Mouse (Mus musculus) cortical plate, adult 2 months (tissue): ENCODE results near the gene Elp6. TPM values are rescaled to one million over a fixed set of nuclear protein-coding genes. Genes with fewer than 3 reads are reported as not detected.
A peak's percentile ranks its signal among the peaks of the same experiment; 100 is the strongest.

Experiments used
- H3K27ac ChIP-seq: fragments of 200-500 bp; 2 replicates; pipeline ENCODE4 v1.5.1; 2012; ENCODE audit warnings: low read length, control low read depth, inconsistent platforms; ENCODE audit not compliant: insufficient read depth
- H3K4me1 ChIP-seq: fragments of 200-500 bp; 2 replicates; pipeline ENCODE4 v1.6.1; 2011; ENCODE audit warnings: low read length; ENCODE audit not compliant: control insufficient read depth, insufficient read depth
- H3K4me3 ChIP-seq: fragments of 200-500 bp; 2 replicates; pipeline ENCODE4 v1.5.1; 2011; ENCODE audit warnings: mild to moderate bottlenecking, low read length, control low read depth; ENCODE audit not compliant: insufficient read depth
- CTCF ChIP-seq: fragments of 200-500 bp; IDR thresholded peaks from 2 replicates; pipeline ENCODE4 v1.5.1; 2011; ENCODE audit warnings: mild to moderate bottlenecking, control low read depth, low read length; ENCODE audit not compliant: insufficient read depth; ENCODE audit errors: extremely low read depth
- POLR2A ChIP-seq: fragments of 200-500 bp; IDR thresholded peaks from 2 replicates; pipeline ENCODE4 v1.6.1; 2011; ENCODE audit warnings: mild to moderate bottlenecking, low read length, control low read depth; ENCODE audit not compliant: insufficient read depth; ENCODE audit errors: extremely low read depth
- polyA plus RNA-seq: library from polyadenylated mRNA; depleted of rRNA; stranded (reverse); fragments of >200 nt; gene quantifications from 2 replicates; pipeline ENCODE4 v1.2.3, GENCODE M21; 2012; rRNA removed

The Elp6 gene
- 18.4 and 20.0 TPM in 2 replicates for polyA plus RNA-seq

DNA sequence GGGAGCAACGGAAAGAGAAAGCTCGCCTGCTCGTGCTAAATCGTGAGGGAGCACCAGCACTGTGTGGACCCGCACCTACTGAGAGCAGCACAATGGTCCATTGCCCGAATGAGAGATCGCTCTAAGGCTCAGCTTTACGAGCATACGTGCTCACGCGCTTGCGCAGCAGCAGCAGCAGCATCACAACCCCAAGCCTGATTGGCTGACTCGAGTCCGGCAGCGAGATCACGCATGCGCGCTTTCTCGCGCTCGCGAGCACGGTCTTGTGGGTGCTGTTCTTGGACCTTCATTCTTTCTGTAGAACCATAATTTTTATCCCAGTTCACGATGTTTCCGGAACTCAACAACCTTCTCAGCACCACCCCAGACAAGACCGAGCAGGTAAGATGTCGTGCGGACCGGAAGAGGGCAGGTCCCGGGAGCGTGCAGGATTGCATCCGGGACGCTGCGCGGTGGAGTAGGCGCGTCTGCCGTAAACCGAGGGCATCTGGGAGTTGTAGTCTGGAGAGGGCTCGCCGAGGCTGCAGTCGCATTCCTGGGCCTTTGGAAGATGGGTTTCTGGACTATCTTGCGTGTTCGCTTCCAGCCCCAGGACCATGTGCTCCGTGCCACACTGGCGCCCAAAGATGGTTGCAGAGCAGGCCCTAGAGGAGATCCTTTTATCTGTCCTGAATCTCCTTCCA lies at the start of gene Elp6:
Elp6 (plus strand) TSS at position 205 of the 683 bp plus-strand sequence.
- TF ChIP-seq POLR2A (peak; percentile 100), CTCF (no peak)
- Histone ChIP-seq H3K4me1 (no peaks in the 10 kb centered on the region), H3K4me3 (peak within 1 kb of the TSS; percentile 41), H3K27ac (peak within 1 kb of the TSS; percentile 32)

DNA sequence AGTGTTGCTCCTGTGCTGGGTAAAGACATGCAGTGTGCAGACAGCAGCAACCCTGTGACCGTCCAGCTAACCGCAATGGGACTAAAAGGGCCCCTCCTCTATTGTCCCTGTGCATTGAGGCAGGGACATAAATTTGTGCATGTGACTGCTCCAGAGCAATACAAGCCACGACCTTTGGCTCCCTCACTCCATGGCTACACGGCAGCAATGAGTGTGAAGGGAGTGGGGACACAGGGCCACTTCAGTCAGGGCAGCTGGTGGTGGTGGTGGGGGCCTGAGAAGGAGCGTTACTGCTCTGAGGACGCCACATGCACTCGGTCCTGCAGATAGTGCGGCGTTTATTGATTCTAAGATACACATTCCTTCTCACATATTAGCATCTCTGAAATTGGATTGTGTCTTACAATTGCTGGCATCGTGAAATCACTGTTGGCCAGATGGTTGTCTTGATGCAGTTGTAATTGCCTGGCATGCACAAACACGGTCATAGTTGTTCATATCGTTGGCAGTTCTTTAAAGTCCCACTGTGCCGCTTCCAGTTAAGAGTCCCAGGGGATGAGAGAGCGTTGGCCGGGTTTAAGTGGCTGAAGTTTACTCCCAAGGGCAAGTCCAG lies 49.5 kb upstream of the Elp6 start:
- Histone ChIP-seq H3K27ac (no peak overlapping the region), H3K4me1 (peaks cover 6% of the 10 kb centered on the region), H3K4me3 (no peak overlapping the region)
- TF ChIP-seq CTCF (no peak), POLR2A (peak; percentile 10; the same call in 1 of the 2 replicates)

DNA sequence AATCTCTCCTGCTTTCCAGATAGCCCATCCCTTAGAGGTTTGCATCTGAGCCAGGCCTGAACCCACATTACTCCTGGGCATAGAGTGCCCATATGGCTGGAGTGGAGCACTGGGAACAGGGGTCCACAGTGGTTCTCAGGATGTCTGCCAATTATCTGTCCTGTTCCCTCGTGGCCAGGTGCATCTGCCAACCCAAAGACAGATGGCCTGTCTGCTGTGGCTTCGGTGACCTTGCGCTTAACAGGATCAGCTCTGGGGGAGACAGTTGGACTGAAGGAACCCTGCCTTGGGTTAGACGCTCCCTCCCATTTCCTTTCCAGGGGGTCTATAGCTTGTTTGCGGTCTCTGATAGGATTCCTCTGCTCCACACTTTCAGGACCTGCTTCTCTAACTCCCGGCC lies 46.3 kb upstream of the Elp6 start:
- Histone ChIP-seq H3K27ac (no peak overlapping the region), H3K4me3 (no peak overlapping the region), H3K4me1 (peaks cover 6% of the 10 kb centered on the region)
- TF ChIP-seq CTCF (no peak), POLR2A (no peak)

DNA sequence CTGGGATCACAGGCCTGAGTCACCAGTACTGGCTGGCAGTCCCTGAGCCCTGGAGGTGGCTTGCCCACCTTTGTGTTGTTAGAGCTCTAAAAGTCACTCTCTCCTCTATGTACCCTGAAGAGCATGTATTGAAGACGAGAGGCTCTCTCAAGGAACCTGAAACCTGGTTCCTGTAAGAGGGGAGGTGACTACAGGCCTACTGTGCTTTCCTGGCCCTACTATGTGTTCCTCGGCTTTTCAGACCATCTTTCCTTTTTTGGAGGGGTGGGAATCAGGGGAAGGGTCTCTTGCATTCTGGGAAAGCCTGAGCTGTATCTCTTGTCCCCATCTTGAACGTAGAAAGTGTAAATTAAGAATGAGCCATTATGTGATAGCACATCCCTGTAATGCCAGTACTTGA lies 45.9 kb upstream of the Elp6 start:
- Histone ChIP-seq H3K4me3 (no peak overlapping the region), H3K4me1 (peaks cover 6% of the 10 kb centered on the region), H3K27ac (no peak overlapping the region)
- TF ChIP-seq CTCF (no peak), POLR2A (no peak)

DNA sequence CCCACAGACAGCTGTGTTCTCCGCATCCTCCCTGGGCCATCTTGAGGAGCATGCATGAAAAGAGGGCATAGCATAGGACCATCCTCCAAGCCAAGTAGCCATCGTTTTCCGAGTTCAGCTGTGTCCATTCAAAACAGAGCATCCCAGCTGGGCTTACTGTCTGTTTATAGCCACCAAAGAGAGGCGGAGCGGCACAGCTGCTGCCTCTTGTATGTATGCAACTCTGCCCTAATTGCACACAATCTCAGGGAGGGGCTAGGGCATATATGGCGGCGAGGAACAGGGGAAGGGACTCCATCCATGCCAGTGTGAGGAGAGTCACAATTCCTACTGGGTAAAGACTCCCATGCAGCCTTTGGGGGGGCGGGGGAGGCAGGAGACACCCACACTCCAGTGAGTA lies 41.8 kb upstream of the Elp6 start:
- Histone ChIP-seq H3K4me1 (peaks cover 3% of the 10 kb centered on the region; the same call in 1 of the 2 replicates), H3K4me3 (no peak overlapping the region), H3K27ac (no peak overlapping the region)
- TF ChIP-seq CTCF (no peak), POLR2A (no peak)

DNA sequence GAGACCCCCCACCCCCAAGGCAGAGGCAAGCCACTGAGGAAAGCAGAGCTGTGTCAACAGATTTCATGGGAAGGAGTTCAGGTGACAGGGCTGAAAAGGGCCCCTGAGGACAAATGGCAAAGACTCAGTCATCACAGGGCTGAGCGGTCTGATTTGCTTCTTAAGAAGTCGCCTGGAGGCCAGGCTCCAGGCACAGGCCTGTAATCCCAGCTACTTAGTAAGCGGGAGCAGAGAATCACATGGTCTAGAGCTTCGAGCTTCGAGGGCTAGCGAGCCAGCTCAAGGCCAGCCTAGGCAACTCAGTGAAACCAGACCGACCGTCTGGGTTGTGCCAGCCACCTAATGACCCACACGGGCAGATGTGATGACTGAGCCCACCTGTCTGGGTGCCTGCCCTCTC lies 40.0 kb upstream of the Elp6 start:
- peaks cover 3% of the 10 kb centered on the region; the same call in 1 of the 2 replicates for H3K4me1 ChIP-seq
- TF ChIP-seq CTCF (no peak), POLR2A (no peak)
- no peak overlapping the region for H3K4me3 ChIP-seq

DNA sequence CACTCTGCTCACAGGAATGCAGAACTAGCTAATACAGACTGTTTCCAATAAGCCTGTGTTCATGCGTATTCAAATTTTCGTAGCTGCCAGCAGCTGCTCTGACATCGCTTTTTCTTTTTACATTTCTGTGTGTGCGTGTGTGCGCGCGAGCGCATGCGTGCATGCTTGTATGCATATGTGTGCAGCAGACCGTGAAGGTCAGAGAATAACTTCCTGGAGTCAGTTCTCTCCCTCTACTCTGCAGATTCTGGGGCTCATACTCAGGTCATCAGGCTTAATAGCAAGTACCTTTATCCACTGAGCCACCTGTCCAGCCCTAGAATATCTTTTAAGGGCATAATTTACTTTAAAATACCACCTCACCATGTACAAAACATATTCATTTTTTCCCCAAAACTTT lies 36.6 kb upstream of the Elp6 start:
- no peak overlapping the region for H3K4me3 ChIP-seq
- H3K4me1 ChIP-seq = no peaks in the 10 kb centered on the region; the same call in 1 of the 2 replicates
- H3K27ac ChIP-seq = no peak overlapping the region
- TF ChIP-seq CTCF (no peak), POLR2A (no peak)

More for the DNA sequence above, 40.0 kb upstream of the Elp6 start:
- H3K27ac ChIP-seq = no peak overlapping the region

DNA sequence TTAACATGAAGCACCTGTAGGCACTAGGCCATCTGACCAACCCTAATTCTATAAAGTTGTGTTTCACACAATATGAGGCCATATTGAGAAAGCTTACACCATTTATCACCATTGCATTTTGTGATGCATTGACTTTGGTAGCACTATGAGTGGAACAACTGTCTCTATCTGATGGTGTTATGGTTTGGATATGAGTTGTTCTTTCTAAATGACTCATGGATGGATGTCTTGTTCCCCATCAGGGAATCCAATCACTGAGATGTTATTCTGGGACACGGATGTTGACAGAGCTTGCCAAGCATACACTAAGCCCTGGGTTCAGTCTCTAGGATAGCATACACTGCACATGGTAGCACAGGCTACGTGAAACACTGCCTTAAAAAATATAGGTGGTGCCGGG lies 32.6 kb upstream of the Elp6 start:
- TF ChIP-seq POLR2A (no peak), CTCF (no peak)
- H3K4me1 ChIP-seq = no peaks in the 10 kb centered on the region; the same call in 1 of the 2 replicates
- no peak overlapping the region for H3K27ac ChIP-seq
- H3K4me3 ChIP-seq = no peak overlapping the region

DNA sequence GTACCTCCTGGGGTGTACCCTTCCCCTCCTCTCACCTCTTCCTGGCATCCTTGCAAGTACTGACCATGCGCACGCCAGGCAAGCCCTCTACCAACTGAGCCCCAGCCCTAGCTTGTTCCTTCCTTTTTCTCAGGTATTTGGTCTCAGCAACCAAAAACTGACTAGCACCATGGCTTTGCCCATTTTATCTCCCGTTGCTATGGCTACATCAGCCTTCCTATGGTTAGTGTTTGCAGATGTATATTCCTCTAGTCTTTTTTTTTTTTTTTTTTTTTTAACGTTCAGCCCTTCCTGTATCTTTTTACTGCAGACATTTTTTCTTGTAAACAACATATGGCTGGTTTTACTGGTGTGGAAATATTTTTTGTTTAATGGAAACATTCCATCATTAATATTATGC lies 31.5 kb upstream of the Elp6 start:
- no peak overlapping the region for H3K4me3 ChIP-seq
- H3K4me1 ChIP-seq = no peaks in the 10 kb centered on the region
- TF ChIP-seq POLR2A (no peak), CTCF (no peak)
- no peak overlapping the region for H3K27ac ChIP-seq

DNA sequence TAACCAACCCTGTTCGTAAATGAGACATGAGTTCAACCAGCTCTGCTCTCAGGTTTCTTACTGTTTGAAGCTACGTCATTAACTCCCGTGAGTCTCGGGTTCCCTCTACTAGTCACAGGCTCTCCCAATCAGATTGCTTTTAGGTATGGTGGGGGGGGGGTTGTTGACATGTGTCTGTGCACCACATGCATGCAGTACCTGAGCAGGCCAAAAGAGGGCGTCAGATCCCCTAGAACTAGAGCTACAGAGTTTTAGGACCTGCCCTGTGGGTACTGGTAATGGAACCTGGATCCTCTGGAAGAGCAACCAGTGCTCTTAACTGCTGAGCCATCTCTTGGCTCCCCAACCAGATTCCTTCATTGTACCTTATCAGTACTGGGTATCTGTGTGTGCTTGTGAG lies 29.1 kb upstream of the Elp6 start:
- TF ChIP-seq POLR2A = no peak
- 0 out of 2 replicates have a peak, but pooled peaks have one; percentile 11 for TF ChIP-seq CTCF
- Histone ChIP-seq H3K27ac (no peak overlapping the region), H3K4me3 (no peak overlapping the region), H3K4me1 (no peaks in the 10 kb centered on the region)
